Mouse (Mus musculus): ENCODE measurements around the gene Fmo9. TPM values are rescaled to one million over a fixed set of nuclear protein-coding genes. Genes with fewer than 3 reads are reported as not detected.

Fmo9 gene
- polyA plus RNA-seq (2015; fragmentation: Nextera tagmentation; extraction: Ambion mirVana) = 0.08 TPM in 1 of 2 replicates, not detected in the other

- Histone ChIP-seq H3K27me3 (no peaks in the 10 kb centered on the region), H3K27ac (replicated peaks) (no peak within 1 kb of the TSS), H3K4me1 (replicated peaks) (no peaks in the 10 kb centered on the region), H3K4me2 (no peak within 1 kb of the TSS), H3K9ac (no peak within 1 kb of the TSS), H3K9me3 (no peaks in the 10 kb centered on the region), H3K36me3 (no peaks in the 10 kb centered on the region), H3K4me3 (no peak within 1 kb of the TSS)
- no peak for ATAC-seq (ENCODE audit: low FRiP score, low read depth)
- 90% methylated on average over 1 of the region's 1 CpGs for WGBS
These were observed at the start of gene Fmo9 for GRCm38 (mm10) chr1:166681745-166682144. TSS of gene Fmo9 (minus strand) at chr1:166681845.

GRCm38 (mm10) chr1:166730886-166731285 is 49.2 kb upstream of the Fmo9 start:
- Histone ChIP-seq H3K4me1 (replicated peaks) (no peaks in the 10 kb centered on the region), H3K4me2 (no peak overlapping the region), H3K9ac (no peak overlapping the region), H3K4me3 (no peak overlapping the region), H3K9me3 (no peaks in the 10 kb centered on the region), H3K27ac (replicated peaks) (no peak overlapping the region), H3K27me3 (no peaks in the 10 kb centered on the region), H3K36me3 (no peaks in the 10 kb centered on the region)
- no peak for ATAC-seq (ENCODE audit: low FRiP score, low read depth)
- 73% methylated on average over 4 of the region's 4 CpGs for WGBS

GRCm38 (mm10) chr1:166730215-166730614 is 48.6 kb upstream of the Fmo9 start:
- H3K4me2 ChIP-seq = no peak overlapping the region

GRCm38 (mm10) chr1:166710861-166711260 is 29.2 kb upstream of the Fmo9 start:
- no peak overlapping the region for H3K27ac ChIP-seq (replicated peaks)
- H3K9me3 ChIP-seq = no peaks in the 10 kb centered on the region
- H3K4me1 ChIP-seq (replicated peaks) = no peaks in the 10 kb centered on the region
- WGBS = 88% methylated on average over 7 of the region's 7 CpGs
- no peaks in the 10 kb centered on the region for H3K27me3 ChIP-seq
- no peak overlapping the region for H3K9ac ChIP-seq
- no peak for ATAC-seq (ENCODE audit: low FRiP score, low read depth)
- H3K4me3 ChIP-seq = no peak overlapping the region
- no peak overlapping the region for H3K4me2 ChIP-seq
- no peaks in the 10 kb centered on the region for H3K36me3 ChIP-seq

More at GRCm38 (mm10) chr1:166730215-166730614, 48.6 kb upstream of the Fmo9 start:
- no peaks in the 10 kb centered on the region for H3K9me3 ChIP-seq
- H3K27me3 ChIP-seq = no peaks in the 10 kb centered on the region
- no peak overlapping the region for H3K4me3 ChIP-seq
- no peaks in the 10 kb centered on the region for H3K4me1 ChIP-seq (replicated peaks)
- no peak overlapping the region for H3K9ac ChIP-seq
- no peaks in the 10 kb centered on the region for H3K36me3 ChIP-seq
- ATAC-seq (ENCODE audit: low FRiP score, low read depth) = no peak
- no peak overlapping the region for H3K27ac ChIP-seq (replicated peaks)
- WGBS = 80% methylated on average over 2 of the region's 2 CpGs

- H3K4me2 ChIP-seq = no peak overlapping the region
- no peak overlapping the region for H3K27ac ChIP-seq (replicated peaks)
- H3K27me3 ChIP-seq = no peaks in the 10 kb centered on the region
- no peak for ATAC-seq (ENCODE audit: low FRiP score, low read depth)
- H3K4me3 ChIP-seq = no peak overlapping the region
- H3K4me1 ChIP-seq (replicated peaks) = no peaks in the 10 kb centered on the region
- WGBS = 67% methylated on average over 10 of the region's 10 CpGs
- no peaks in the 10 kb centered on the region for H3K36me3 ChIP-seq
- no peaks in the 10 kb centered on the region for H3K9me3 ChIP-seq
- H3K9ac ChIP-seq = no peak overlapping the region
These were observed 20.7 kb upstream of the Fmo9 start for GRCm38 (mm10) chr1:166702270-166702912.

- H3K9ac ChIP-seq = no peak overlapping the region
- H3K27ac ChIP-seq (replicated peaks) = no peak overlapping the region
- H3K36me3 ChIP-seq = no peaks in the 10 kb centered on the region
- H3K27me3 ChIP-seq = no peaks in the 10 kb centered on the region
- no peak overlapping the region for H3K4me2 ChIP-seq
- H3K4me3 ChIP-seq = no peak overlapping the region
- no peaks in the 10 kb centered on the region for H3K9me3 ChIP-seq
- H3K4me1 ChIP-seq (replicated peaks) = no peaks in the 10 kb centered on the region
- WGBS = 79% methylated on average over 5 of the region's 5 CpGs
- ATAC-seq (ENCODE audit: low FRiP score, low read depth) = 0 out of 2 replicates have a peak, but pooled peaks have one; percentile 48
These were observed 12.4 kb downstream of the Fmo9 start for GRCm38 (mm10) chr1:166669264-166669663.

- H3K4me3 ChIP-seq = no peak overlapping the region
- H3K4me2 ChIP-seq = no peak overlapping the region
- no peak overlapping the region for H3K27ac ChIP-seq (replicated peaks)
- H3K27me3 ChIP-seq = no peaks in the 10 kb centered on the region
- H3K9ac ChIP-seq = no peak overlapping the region
- no peaks in the 10 kb centered on the region for H3K36me3 ChIP-seq
- ATAC-seq (ENCODE audit: low FRiP score, low read depth) = no peak
- no peaks in the 10 kb centered on the region for H3K9me3 ChIP-seq
- WGBS = 93% methylated on average over 8 of the region's 8 CpGs
- no peaks in the 10 kb centered on the region for H3K4me1 ChIP-seq (replicated peaks)
These were observed 20.8 kb downstream of the Fmo9 start for GRCm38 (mm10) chr1:166660800-166661199.

GRCm38 (mm10) chr1:166647593-166647992 is 34.1 kb downstream of the Fmo9 start, which contains the start of gene Gm4847:
TSS of gene Gm4847 (minus strand) at chr1:166647693.
- H3K9me3 ChIP-seq = no peaks in the 10 kb centered on the region
- no peaks in the 10 kb centered on the region for H3K36me3 ChIP-seq
- no peaks in the 10 kb centered on the region for H3K4me1 ChIP-seq (replicated peaks)
- no peak for ATAC-seq (ENCODE audit: low FRiP score, low read depth)
- H3K4me3 ChIP-seq = no peak within 1 kb of the TSS
- 90% methylated on average over 2 of the region's 2 CpGs for WGBS
- H3K27me3 ChIP-seq = no peaks in the 10 kb centered on the region
- H3K4me2 ChIP-seq = no peak within 1 kb of the TSS
- no peak within 1 kb of the TSS for H3K27ac ChIP-seq (replicated peaks)
- no peak within 1 kb of the TSS for H3K9ac ChIP-seq

Small RNAs within 50 kb of the gene (microRNA-seq; reads per million reads assigned to microRNA genes)
- not detected for gene Gm22992

Other genes with a start within 250 kb of the Fmo9 start
- not detected in 2 replicates for gene Gm4846, start 184.3 kb downstream of the Fmo9 start, polyA plus RNA-seq (2015; fragmentation: Nextera tagmentation; extraction: Ambion mirVana)
- not detected in 2 replicates for gene Gm4847, start 34.2 kb downstream of the Fmo9 start, polyA plus RNA-seq (2015; fragmentation: Nextera tagmentation; extraction: Ambion mirVana)

Measured in hindbrain, embryonic 15.5 days (tissue).